9 mouse cellular contexts compared by ENCODE assay signal in the genomic region with DNA sequence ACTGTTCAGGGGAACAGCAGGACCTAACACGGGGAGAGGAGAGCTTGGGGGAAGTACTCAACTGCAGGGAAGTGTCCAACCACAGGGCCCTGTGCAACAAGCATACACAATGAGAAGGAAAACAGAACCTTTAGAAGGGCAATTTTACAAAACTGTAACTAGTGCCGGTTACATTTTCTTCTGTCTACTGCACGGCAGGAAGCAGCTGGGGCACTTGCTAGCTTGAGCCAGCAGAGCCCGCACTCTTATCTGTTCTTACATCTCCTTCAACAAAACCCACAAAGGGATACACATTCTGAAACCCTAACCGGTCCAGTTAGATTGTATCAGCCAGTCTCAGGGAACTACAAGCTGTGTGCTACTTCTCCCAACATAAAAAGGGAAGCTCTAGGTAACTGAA. TPM values are rescaled to one million over a fixed set of nuclear protein-coding genes. Genes with fewer than 3 reads are reported as not detected.
DNase-seq lines count a peak whose midpoint lies in the region; ATAC-seq and TF ChIP-seq lines count a peak whose summit lies in the region.
"Had no signal": no experiment of that assay in that cellular context is flagged by ENCODE, and none has a peak within 500 bp of the region (broad histone marks: within the 10 kb centered on the region; RNA-seq: fewer than 3 reads in every experiment).

No protein-coding gene starts in this region.

- no peak overlapping the region for H3K9ac ChIP-seq in lung, postnatal 0 days (replicated peaks; ENCODE audit: low read depth)

- H3K4me1 ChIP-seq in lung, postnatal 0 days (ENCODE audit: insufficient read depth, low read depth, low read length): peaks cover 16% of the 10 kb centered on the region; the same call in 1 of the 2 replicates

- no peak overlapping the region for H3K4me2 ChIP-seq in lung, postnatal 0 days (replicated peaks; ENCODE audit: low read depth, low read length)

- H3K36me3 ChIP-seq in lung, postnatal 0 days (ENCODE audit: insufficient read depth, low read length): 0 out of 2 replicates have a peak, but pooled peaks cover 16% of the 10 kb centered on the region

- H3K9me3 ChIP-seq in lung, postnatal 0 days (ENCODE audit: low read length): no peaks in the 10 kb centered on the region

- 14% methylated on average over 5 of the region's 5 CpGs for WGBS in lung, postnatal 0 days

- no peak overlapping the region for H3K4me3 ChIP-seq in lung, postnatal 0 days (ENCODE audit: low read depth, low read length)
- H3K4me3 ChIP-seq: myocyte had no signal

- TF ChIP-seq EP300 in lung, postnatal 0 days (IDR thresholded peaks at IDR 0.05): no peak

- H3K27ac ChIP-seq in lung, postnatal 0 days (ENCODE audit: low read length): no peak overlapping the region

- ATAC-seq in lung, postnatal 0 days: no peak
- peak; percentile 85 for ATAC-seq in common myeloid progenitor, adult 5-6 weeks (replicated peaks; ENCODE audit: low read depth, poor library complexity, severe bottlenecking)

- DNase-seq in lung, postnatal 0 days (ENCODE audit: low spot score): peak; percentile 44
- DNase-seq in lung, postnatal 10 days: no peak
- peak; percentile 54 for DNase-seq in liver
- DNase-seq in thymus, postnatal 0 days (ENCODE audit: low spot score): peak; percentile 86
- DNase-seq in urinary bladder, postnatal 4 days (ENCODE audit: low spot score in 2 of 2): no peak
- no peak for DNase-seq in left cerebral cortex, adult 11 months (ENCODE audit: low spot score)
- DNase-seq in layer of hippocampus, adult 18-20 months (ENCODE audit: low spot score in 2 of 2): no peak

- TF ChIP-seq CTCF in lung, postnatal 0 days (IDR thresholded peaks at IDR 0.05): no peak

- no peaks in the 10 kb centered on the region for H3K27me3 ChIP-seq in lung, postnatal 0 days (replicated peaks; ENCODE audit: insufficient read depth, low read length)

RNA-seq across cellular contexts. Expression of a gene that starts 20.9 kb away (rescaled TPM):
- polyA plus RNA-seq in lung, postnatal 0 days (2015; fragmentation: Nextera tagmentation; extraction: Ambion mirVana): 24.3 and 24.6 TPM in 2 replicates
- total RNA-seq in common myeloid progenitor, adult 5-6 weeks (2017): 28.8 and 29.5 TPM in 2 replicates
- 77.9 and 88.7 TPM in 2 replicates for polyA plus RNA-seq in thymus, postnatal 0 days (2015; fragmentation: Nextera tagmentation; extraction: Ambion mirVana)
- total RNA-seq in layer of hippocampus, adult 18-20 months (2021): 10 to 100 TPM; 60.3 to 61.8 TPM

Comparison
In these comparisons a context has a peak if more than half of its experiments do, and no peak if none do; other contexts are left out.
1. DNase-seq: peak in lung, postnatal 0 days (single experiment), liver (single experiment) and thymus, postnatal 0 days (single experiment); none in lung, postnatal 10 days (single experiment), urinary bladder, postnatal 4 days (0 of 2), left cerebral cortex, adult 11 months (single experiment) and layer of hippocampus, adult 18-20 months (0 of 2).